Mouse (Mus musculus): ENCODE data around the gene Ppp1r9a.

DNA sequence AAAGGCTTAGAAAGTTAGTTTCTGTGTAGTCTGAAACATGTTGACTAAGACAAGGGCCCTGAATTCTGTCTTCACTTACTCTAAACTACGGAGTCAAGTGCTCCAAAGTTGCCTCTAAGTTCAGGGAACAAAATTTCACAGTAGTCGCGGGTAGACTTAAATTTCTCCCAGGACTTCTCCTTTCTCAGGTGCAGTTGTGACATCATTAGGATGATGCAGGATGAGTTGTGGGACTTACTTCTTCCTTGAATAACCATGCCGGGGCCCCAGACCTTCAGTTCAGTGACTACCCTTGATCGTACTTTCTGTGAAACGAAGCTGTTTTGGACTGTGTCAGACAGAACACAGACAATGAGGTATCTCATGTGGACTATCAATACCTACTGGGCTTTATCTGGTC is 94.9 kb downstream of the Ppp1r9a start:
- TF ChIP-seq CTCF (IDR thresholded peaks at IDR 0.05; ENCODE audit: control insufficient read depth, insufficient read depth, low read length) = no peak
- no peak for TF ChIP-seq POLR2A (IDR thresholded peaks at IDR 0.05; ENCODE audit: borderline replicate concordance, control insufficient read depth, low read depth, low read length)
